Mouse (Mus musculus) embryonic facial prominence, embryonic 11.5 days (tissue): ENCODE measurements around the gene U2af1. TPM values are rescaled to one million over a fixed set of nuclear protein-coding genes. Genes with fewer than 3 reads are reported as not detected.

Source experiments
- ATAC-seq: fragments of 200-750 bp; cut with Nextera tagmentation; replicated peaks from 2 replicates; pipeline ENCODE4 v1.8.0; 2017; ENCODE audit warnings: low read depth; ENCODE audit not compliant: insufficient number of reproducible peaks, low FRiP score, low TSS enrichment
- DNase-seq: peaks from one replicate; pipeline ENCODE4 v3.0.0-alpha.2; 2015; ENCODE audit warnings: low spot score
- H3K27ac ChIP-seq: fragments of 300-500 bp; sonication (generic); replicated peaks from 2 replicates; pipeline ENCODE4 v1.5.1; 2014; ENCODE audit warnings: mild to moderate bottlenecking, low read depth, low read length, control low read depth
- H3K27me3 ChIP-seq: fragments of 300-500 bp; sonication (generic); 2 replicates; pipeline ENCODE4 v1.6.1; 2014; ENCODE audit warnings: mild to moderate bottlenecking, low read length, moderate library complexity, mixed read lengths; ENCODE audit not compliant: control insufficient read depth, insufficient read depth
- H3K36me3 ChIP-seq: fragments of 300-500 bp; sonication (generic); replicated peaks from 2 replicates; pipeline ENCODE4 v1.6.1; 2014; ENCODE audit warnings: low read depth, mild to moderate bottlenecking, low read length, moderate library complexity, mixed read lengths; ENCODE audit not compliant: control insufficient read depth, insufficient read depth
- H3K4me1 ChIP-seq: fragments of 300-500 bp; sonication (generic); 2 replicates; pipeline ENCODE4 v1.6.1; 2014; ENCODE audit warnings: low read length, mixed read lengths; ENCODE audit not compliant: control insufficient read depth, insufficient read depth
- H3K4me2 ChIP-seq: fragments of 300-500 bp; sonication (generic); 2 replicates; pipeline ENCODE4 v1.6.1; 2014; ENCODE audit warnings: low read depth, mild to moderate bottlenecking, control low read depth, low read length, moderate library complexity
- H3K4me3 ChIP-seq: fragments of 300-500 bp; sonication (generic); 2 replicates; pipeline ENCODE4 v1.5.1; 2014; ENCODE audit warnings: low read depth, low read length, control low read depth
- H3K9ac ChIP-seq: fragments of 300-500 bp; sonication (generic); replicated peaks from 2 replicates; pipeline ENCODE4 v1.6.1; 2014; ENCODE audit warnings: mild to moderate bottlenecking, control low read depth, low read length
- H3K9me3 ChIP-seq: fragments of 300-500 bp; sonication (generic); replicated peaks from 2 replicates; pipeline ENCODE4 v1.6.1; 2016; ENCODE audit warnings: mild to moderate bottlenecking, low read length, inconsistent platforms, mixed read lengths; ENCODE audit not compliant: control insufficient read depth
- WGBS: fragments of 180-500 bp; shearing (Covaris S2); extraction: QIAGEN DNeasy Blood & Tissue Kit; methylation state at CpG from one replicate; pipeline ENCODE4 v1.1.7; 2014; 5-methylcytosine and 5-hydroxymethylcytosine counted together
- polyA plus RNA-seq: library from polyadenylated mRNA; unstranded; fragments of >200 nt; fragmentation: Nextera tagmentation; extraction: Ambion mirVana; gene quantifications from 2 replicates; pipeline ENCODE4 v1.2.1, GENCODE M21; 2014

U2af1 gene
- polyA plus RNA-seq, 1 experiment from 2014 or later, result 225 TPM

GRCm38 (mm10) chr17:31606424-31606823, 52.3 kb downstream of the U2af1 start:
- Histone ChIP-seq H3K27me3 (no peaks in the 10 kb centered on the region), H3K4me3 (no peak overlapping the region), H3K9me3 (no peaks in the 10 kb centered on the region), H3K27ac (no peak overlapping the region), H3K4me2 (no peak overlapping the region), H3K36me3 (no peaks in the 10 kb centered on the region; the same call in none of the 2 replicates), H3K4me1 (no peaks in the 10 kb centered on the region), H3K9ac (no peak overlapping the region)
- WGBS, result 79% methylated on average over 7 of the region's 7 CpGs
- ATAC-seq, result no peak
- no peak for DNase-seq

- Histone ChIP-seq H3K27me3 (no peaks in the 10 kb centered on the region), H3K27ac (no peak overlapping the region), H3K4me2 (no peak overlapping the region), H3K9me3 (no peaks in the 10 kb centered on the region), H3K4me1 (no peaks in the 10 kb centered on the region), H3K4me3 (no peak overlapping the region), H3K9ac (no peak overlapping the region), H3K36me3 (no peaks in the 10 kb centered on the region; the same call in none of the 2 replicates)
- ATAC-seq (no peak), DNase-seq (no peak)
- WGBS, result 88% methylated on average over 8 of the region's 8 CpGs
These were observed 60.1 kb downstream of the U2af1 start for GRCm38 (mm10) chr17:31598593-31598992.

GRCm38 (mm10) chr17:31597957-31598356, 60.7 kb downstream of the U2af1 start:
- H3K27ac ChIP-seq, result no peak overlapping the region
- no peak overlapping the region for H3K9ac ChIP-seq
- no peaks in the 10 kb centered on the region for H3K27me3 ChIP-seq
- H3K9me3 ChIP-seq, result no peaks in the 10 kb centered on the region
- DNase-seq (no peak), ATAC-seq (no peak)
- no peak overlapping the region for H3K4me3 ChIP-seq
- H3K4me1 ChIP-seq, result no peaks in the 10 kb centered on the region
- WGBS, result 88% methylated on average over 9 of the region's 9 CpGs
- H3K4me2 ChIP-seq, result no peak overlapping the region
- no peaks in the 10 kb centered on the region; the same call in 1 of the 2 replicates for H3K36me3 ChIP-seq

Other genes with a start within 250 kb of the U2af1 start
- 34.6 and 37.2 TPM in 2 replicates for gene Wdr4, start 138.9 kb downstream of the U2af1 start, polyA plus RNA-seq
- gene Ndufv3, start 138.8 kb downstream of the U2af1 start, polyA plus RNA-seq, result 206 and 237 TPM in 2 replicates
- 24.2 and 27.9 TPM in 2 replicates for gene Pknox1, start 94.2 kb downstream of the U2af1 start, polyA plus RNA-seq
- 1.5 and 2.5 TPM in 2 replicates for gene Cbs, start 21.7 kb downstream of the U2af1 start, polyA plus RNA-seq
- gene Cryaa, start 18.9 kb upstream of the U2af1 start, polyA plus RNA-seq, result 20.9 and 184 TPM in 2 replicates
- gene Sik1, start 196.9 kb upstream of the U2af1 start, polyA plus RNA-seq, result 10.5 and 14.0 TPM in 2 replicates